ENCODE assay signal across 8 mouse cellular contexts in the genomic region with DNA sequence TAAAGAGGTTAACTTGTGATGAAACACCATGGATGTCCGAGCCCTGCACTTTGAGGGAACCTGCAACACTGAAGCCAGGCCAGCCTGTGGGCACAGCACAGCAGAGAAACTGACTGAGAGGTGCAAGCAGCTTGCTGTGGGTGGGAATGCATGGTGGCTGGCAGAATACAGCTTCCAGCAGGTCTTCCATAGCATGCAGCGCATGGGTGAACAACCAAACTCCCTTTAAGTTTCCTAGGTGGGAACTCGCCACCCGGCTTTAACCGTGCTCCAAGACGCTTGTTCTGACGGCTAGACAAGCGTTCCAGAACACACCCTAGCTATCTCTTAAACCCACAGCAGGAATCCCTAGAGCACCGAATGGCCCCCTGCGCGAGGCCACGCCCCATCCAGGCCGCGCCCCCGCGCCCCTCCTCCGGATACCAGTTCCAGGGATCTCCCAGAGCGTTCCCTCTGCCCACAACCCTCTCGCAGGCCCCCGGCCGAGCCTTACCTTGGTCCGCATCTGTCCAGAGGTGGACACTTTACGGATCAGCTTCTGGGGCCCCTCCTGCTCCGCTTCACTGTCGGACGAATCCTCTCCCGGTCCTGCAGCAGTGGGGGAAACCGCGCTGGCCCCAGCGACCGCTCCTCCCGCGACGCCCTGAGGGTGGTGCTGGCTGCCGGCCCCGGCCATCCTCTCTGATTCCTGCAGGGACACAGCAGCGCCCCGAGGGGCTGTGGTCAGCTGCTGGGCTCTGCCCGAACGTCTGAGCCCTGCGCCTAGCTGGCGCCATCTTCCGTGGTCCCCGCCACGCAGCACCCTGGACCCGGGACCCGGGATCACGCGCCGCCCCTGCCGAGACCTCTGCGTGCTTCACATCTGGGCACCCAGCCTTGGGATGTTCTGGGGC. TPM values are rescaled to one million over a fixed set of nuclear protein-coding genes. Genes with fewer than 3 reads are reported as not detected.
DNase-seq lines count a peak whose midpoint lies in the region; ATAC-seq lines count a peak whose summit lies in the region.

No protein-coding gene starts in this region.

- ATAC-seq in erythroblast, adult 5-6 weeks (replicated peaks; ENCODE audit: low FRiP score, poor library complexity, severe bottlenecking), result no peak
- ATAC-seq in hindbrain, embryonic 15.5 days (ENCODE audit: low FRiP score, low read depth), result peak; percentile 81
- ATAC-seq in megakaryocyte progenitor cell, adult 5-6 weeks (replicated peaks; ENCODE audit: poor library complexity), result peak; percentile 84

- 2% methylated on average over 49 of the region's 52 CpGs for WGBS in hindbrain, embryonic 15.5 days

- peak overlapping the region; percentile 91 for H3K4me2 ChIP-seq in hindbrain, embryonic 15.5 days

- peak overlapping the region; percentile 53 for H3K9ac ChIP-seq in hindbrain, embryonic 15.5 days

- intact Hi-C loops in left cerebral cortex, postnatal 4 days (cut with DNase I), result no loop called here

- no peaks in the 10 kb centered on the region for H3K9me3 ChIP-seq in erythroblast, embryonic 14.5 days (ENCODE audit: control insufficient read depth, low read length)
- H3K9me3 ChIP-seq in hindbrain, embryonic 15.5 days, result no peaks in the 10 kb centered on the region

- peaks cover 15% of the 10 kb centered on the region for H3K4me1 ChIP-seq in erythroblast, embryonic 14.5 days (ENCODE audit: control insufficient read depth)
- H3K4me1 ChIP-seq in hindbrain, embryonic 15.5 days (replicated peaks), result peaks cover 21% of the 10 kb centered on the region

- peaks cover 35% of the 10 kb centered on the region for H3K27me3 ChIP-seq in erythroblast, embryonic 14.5 days (ENCODE audit: control insufficient read depth)
- 0 out of 2 replicates have a peak, but pooled peaks cover 3% of the 10 kb centered on the region for H3K27me3 ChIP-seq in hindbrain, embryonic 15.5 days

- DNase-seq in cerebellum, postnatal 14 days, result peak; percentile 33 to 36
- DNase-seq in gastrocnemius, postnatal 10 days, result peak; percentile 55
- DNase-seq in left cerebral cortex, postnatal 4 days, result peak; percentile 32
- peak; percentile 45 for DNase-seq in right cerebral cortex, postnatal 14 days

- H3K36me3 ChIP-seq in erythroblast, embryonic 14.5 days (ENCODE audit: control insufficient read depth), result no peaks in the 10 kb centered on the region
- no peaks in the 10 kb centered on the region for H3K36me3 ChIP-seq in hindbrain, embryonic 15.5 days

- no peak overlapping the region for H3K27ac ChIP-seq in hindbrain, embryonic 15.5 days (replicated peaks)

- peak overlapping the region; percentile 61 for H3K4me3 ChIP-seq in erythroblast, embryonic 14.5 days (replicated peaks)
- peak overlapping the region; percentile 56 for H3K4me3 ChIP-seq in hindbrain, embryonic 15.5 days

RNA-seq across cellular contexts. Expression of a gene that starts 7.9 kb away (rescaled TPM):
- not detected in 2 replicates for polyA plus RNA-seq in erythroblast, embryonic 14.5 days (2012)
- total RNA-seq in erythroblast, adult 5-6 weeks (2015; ENCODE audit: low replicate concordance), result 0.58 and 1.7 TPM in 2 replicates
- total RNA-seq in erythroblast, adult 5-6 weeks (2017; ENCODE audit: low replicate concordance), result 0.77 and 1.4 TPM in 2 replicates
- total RNA-seq in gastrocnemius, postnatal 10 days (2021), result 1 to 10 TPM; 6.5 to 8.9 TPM
- polyA plus RNA-seq in hindbrain, embryonic 15.5 days (2015; fragmentation: Nextera tagmentation; extraction: Ambion mirVana), result 3.5 and 5.0 TPM in 2 replicates
- 10 to 100 TPM; 61.0 to 64.8 TPM for total RNA-seq in left cerebral cortex, postnatal 4 days (2021)
- 1.6 and 1.7 TPM in 2 replicates for total RNA-seq in megakaryocyte progenitor cell, adult 5-6 weeks (2015)
- 1.1 and 1.8 TPM in 2 replicates for total RNA-seq in megakaryocyte progenitor cell, adult 5-6 weeks (2017)

Comparison
In these comparisons a context has a peak if more than half of its experiments do, and no peak if none do; other contexts are left out.
1. RNA of a gene that starts 7.9 kb away (total RNA-seq): 61.0 to 64.8 TPM in left cerebral cortex, postnatal 4 days; 6.5 to 8.9 TPM in gastrocnemius, postnatal 10 days, 1.1 to 1.8 TPM in megakaryocyte progenitor cell, adult 5-6 weeks and 0.58 to 1.7 TPM in erythroblast, adult 5-6 weeks; every median in the first group is over 4 times any median in the second.
2. Peak in every context shown above with its lines, with median percentiles within 50 percentile points of each other: DNase-seq.